Mouse (Mus musculus): ENCODE measurements around the gene Slc44a5.

Gene Slc44a5

DNA sequence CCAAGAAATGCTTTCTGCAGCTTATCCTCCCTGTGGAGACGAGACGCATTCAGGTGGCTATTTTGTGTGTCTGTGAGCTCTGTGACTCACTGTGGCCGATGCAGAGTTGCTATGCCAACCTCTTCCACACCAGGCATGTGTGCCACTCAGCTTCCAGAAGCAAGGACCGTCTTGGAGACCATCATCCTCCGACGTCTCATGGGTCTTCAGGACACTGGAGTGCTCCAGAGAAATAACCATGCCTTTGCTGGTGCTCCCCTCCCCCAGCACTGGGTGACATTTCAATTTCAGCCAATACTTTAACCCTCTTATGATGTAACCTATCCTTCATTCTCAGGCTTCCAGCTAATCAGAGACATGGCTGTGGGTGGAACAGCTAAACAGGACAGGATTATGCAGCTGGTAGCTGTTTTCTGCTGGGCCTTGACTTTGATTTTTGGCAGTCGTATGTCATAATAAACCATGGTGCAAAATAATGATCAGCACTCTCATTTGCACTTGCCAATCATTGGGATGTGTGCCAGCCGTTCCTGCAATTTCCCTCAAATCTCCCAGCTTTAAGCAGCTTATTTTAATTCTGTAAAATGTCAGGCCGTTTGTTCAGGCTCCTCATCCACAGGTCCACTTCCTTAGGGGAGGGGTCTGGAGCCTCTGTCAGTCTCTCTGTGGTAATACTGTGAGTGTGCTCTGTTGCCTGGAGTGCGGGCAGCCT lies 198.8 kb downstream of the Slc44a5 start:
- DNase-seq (ENCODE audit: low read depth): no peak

DNA sequence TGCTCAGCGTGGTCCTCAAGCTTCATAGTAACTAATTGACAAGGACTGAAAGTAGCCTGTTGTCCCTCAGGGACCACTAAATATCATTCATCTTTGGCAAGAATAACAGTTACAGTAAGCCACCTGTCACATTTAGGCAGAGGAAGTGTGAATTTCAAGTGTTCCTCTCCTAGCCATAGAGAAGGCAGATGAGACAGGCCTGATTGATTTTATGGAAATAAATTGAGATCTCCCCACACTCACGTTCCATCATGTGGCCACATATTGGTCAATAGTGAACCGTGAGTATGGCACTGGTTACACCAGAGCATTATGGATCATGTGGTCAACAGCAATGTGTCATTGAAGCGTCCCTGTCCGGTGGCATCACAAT lies 199.3 kb downstream of the Slc44a5 start:
- no peak for DNase-seq (ENCODE audit: low read depth)

DNA sequence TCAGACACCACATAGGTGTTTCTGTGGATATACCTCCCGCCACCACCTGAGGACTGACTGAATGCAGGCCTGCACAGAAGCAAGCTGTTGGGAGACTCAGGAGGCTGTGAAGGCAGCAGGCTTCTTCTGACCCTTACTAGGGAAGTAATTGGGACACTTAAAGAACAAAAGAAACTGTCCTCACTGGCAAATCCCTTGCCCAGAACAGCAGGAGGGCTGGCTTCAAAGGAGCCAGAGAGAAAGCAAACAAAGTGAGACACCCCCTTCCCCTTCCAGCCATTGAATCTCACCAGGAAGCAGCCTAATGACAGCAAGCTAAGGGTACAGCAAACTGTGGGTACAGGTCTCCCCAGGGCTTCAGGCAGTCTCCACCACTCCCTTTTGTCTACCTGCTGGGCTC lies 200.3 kb downstream of the Slc44a5 start:
- DNase-seq (ENCODE audit: low read depth): no peak

DNA sequence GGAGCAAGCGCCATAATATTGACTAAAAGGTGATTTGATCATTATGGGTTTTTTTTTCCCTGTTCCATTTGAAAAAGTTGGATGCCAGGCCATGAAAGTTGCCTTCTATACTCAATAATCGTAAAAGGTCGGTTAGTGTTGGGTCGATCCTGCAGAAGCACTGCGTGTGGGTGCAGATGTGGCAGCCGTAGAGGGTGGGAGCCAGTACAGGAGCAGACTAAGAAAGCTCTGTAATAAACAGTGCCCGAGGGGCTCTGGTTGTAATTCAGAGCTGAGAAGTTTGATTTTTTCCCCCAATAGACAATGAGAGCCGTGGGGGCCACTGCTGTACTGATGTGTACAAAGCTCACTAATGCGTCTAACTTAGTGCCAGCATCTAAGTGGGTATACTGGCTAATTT lies 200.8 kb downstream of the Slc44a5 start:
- DNase-seq (ENCODE audit: low read depth): no peak

DNA sequence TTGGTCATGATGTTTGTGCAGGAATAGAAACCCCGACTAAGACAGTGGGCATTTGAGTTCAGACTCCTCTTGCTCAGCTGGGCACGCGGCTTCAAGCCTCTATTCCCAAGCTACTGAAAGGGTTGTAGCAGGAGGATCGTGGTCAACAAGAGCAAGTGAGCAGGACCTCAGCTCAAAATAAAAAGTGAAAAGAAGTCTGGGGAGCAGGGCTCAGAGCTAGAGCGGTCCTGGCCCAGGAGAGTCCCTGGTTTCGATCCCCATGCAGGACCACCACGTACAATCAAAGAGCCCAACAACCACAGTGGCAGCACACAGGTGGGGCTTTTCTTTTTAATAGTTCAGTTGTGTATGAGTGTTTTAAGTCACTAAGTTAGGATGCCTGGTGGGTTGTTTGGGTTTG lies 201.5 kb downstream of the Slc44a5 start:
- DNase-seq (ENCODE audit: low read depth): no peak

DNA sequence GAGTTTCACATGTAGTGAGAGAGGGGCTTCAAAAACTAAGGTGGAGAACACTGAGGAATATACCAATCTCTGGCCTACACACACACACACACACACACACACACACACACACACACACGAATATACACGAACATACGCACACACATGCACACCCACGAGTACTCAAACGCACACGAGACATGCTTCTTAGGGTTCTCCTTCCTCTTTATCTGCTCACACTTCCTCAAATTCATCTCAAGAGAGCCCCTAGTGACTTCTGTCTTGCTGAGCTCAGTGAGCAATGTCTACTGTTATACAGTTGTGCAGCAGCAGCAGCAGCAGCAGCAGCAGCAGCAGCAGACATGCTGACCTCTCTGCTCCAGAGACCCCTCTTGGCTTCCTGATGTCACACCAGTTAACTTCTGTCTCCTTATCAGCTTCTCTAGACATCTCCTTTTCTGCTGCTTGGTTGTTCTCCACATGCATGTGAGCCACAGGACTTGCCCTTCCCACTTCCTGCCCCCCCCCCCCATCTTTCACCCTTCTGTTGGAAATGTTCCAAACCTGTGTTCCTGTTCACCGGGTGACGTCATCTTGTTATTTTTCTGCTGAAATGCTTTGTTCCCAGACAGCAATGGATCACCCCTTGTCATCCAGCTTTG lies 204.5 kb downstream of the Slc44a5 start:
- DNase-seq (ENCODE audit: low read depth): peak; percentile 17

DNA sequence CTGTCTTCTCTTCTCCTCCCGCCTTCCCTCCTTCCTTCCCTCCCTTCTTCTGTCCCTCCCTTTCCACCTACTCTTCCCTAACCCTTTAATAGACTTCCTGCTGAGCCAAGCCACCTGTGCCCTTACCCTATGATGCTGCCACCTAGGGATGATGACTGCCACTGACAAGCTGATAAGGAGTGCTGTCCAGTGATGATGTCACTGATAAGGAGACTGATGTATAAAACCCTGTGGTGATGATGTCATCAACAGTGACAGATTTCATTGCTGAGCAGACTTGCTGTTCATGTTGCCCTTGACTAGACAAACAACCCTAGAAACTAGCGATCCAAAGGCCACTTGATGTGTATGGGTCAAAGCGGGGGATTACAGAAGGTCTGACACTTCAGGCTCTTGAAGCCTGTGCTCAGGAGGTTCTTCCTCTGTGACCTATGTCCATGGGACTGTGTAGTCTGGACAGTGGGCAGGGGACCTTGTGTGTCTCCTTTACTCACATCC lies 206.2 kb downstream of the Slc44a5 start:
- no peak for DNase-seq (ENCODE audit: low read depth)

DNA sequence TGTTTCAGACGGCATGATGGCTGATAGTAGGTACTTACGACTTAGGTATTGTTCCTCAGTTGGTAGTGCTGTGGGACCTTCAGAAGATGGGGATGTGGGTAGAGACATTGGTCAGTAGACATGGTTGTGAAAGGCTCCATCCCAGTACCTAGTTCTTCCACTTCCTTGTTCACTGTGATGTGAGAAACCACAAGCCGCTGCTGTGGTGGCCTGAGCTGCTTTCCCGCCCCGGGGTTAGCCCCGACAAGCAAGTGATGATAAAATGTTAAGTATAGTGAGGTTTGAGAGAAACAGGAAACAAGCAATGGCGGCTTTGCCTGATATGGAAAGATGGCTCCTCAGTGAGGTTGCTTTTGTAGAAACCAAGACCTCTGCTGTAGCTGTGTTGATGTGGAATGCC lies 209.8 kb downstream of the Slc44a5 start:
- no peak for DNase-seq (ENCODE audit: low read depth)

DNA sequence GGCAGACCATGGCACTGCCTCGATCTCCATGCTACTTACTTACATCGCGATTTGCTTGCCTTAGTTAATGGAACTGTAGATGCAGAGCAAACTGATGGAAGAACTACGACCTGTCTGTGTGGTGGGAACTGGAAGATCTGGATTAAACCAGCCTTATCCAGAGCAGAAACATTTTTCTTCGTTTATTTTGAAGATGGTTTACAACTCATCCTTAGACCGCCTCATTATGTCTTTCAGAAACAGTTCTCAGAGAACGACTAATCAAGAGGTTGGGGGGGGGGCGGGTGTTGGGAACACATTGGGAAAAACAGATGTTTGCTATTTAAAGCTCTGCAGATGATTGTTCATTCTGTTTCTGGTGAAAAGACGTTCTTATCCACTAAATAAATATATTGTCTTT lies 210.7 kb downstream of the Slc44a5 start:
- DNase-seq (ENCODE audit: low read depth): no peak

DNA sequence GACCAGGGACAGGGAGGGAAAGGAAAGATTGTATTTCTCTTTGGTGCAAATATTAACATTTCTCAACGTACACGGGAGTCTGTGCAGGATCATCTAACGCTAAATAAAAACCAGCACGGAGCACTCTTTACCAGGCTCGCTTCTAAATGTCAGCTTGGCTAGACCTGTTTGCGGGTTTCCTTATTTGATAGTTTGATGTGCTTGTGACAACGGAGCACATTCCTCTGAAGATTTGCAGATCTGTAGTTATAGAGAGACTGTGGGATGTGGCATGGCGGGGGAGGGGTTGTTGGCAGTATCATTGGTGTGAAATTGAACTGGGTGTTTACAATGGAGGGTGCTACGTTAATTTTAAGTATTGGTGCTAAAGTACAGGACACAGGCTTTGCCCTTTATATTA lies 215.4 kb downstream of the Slc44a5 start:
- no peak for DNase-seq (ENCODE audit: low read depth)

DNA sequence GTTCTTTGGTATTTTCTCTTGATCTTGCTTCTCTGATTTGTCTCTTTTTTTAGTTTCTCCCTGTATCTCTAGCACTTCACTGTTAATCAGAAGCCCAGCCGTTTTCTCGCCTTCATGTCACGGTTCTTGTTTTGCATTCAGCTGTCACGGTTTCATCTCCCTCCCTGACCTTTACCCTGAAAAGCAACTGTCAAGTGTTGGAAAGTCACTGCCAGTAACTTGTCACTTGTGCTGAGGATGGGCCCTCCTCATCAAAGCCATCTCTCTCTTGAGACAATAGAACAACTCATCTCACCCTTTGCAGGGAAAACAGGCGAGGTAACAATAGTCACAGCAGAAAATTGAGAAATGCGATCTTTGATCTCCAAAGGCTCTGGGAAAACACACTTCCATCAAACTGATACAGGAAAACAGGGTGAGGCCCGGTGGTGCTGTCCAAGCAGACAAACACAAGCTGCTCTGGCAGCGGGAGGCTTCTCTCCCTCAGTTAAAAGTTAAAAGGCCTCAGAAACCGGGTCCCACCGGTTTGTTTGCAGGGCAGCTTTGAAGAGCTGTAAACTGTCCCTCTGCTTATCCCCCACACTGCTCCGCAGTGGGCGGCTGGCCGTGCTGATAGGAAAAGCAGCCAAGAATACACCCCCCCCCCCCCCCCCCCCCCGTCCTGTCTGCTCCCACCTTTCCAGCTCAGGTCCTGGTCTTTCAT lies 219.2 kb downstream of the Slc44a5 start:
- no peak for DNase-seq (ENCODE audit: low read depth)

DNA sequence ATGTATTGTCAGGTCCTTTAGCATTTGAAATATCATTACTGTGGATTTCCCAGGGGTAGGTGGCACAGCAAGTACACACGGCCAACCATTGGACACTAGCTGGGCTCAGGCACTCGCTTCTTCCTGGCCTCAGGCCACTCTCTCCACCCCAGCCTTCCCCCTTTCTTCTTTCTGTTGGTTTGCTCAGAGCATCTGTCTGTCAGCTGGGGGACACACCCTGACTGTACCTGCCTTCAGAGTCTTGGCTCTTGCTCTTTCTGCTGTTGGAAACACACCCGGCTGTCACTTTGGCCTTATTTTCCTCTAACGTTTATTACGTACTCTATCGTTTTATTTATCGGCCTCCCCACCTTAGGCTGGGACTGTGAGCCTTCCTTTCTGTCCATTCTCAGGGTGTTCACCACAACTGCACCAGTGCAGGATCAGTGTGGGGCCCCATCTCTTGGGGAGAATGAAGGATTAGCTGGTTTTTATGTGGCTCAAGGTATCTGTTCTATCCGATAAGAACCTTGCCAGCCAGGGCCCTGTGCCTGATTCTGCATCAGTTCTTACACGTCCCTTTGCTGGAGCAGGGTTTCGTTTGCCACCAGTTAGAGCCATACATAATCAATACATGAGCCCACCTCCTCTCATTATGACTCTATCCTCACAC lies 220.1 kb downstream of the Slc44a5 start:
- DNase-seq (ENCODE audit: low read depth): no peak

DNA sequence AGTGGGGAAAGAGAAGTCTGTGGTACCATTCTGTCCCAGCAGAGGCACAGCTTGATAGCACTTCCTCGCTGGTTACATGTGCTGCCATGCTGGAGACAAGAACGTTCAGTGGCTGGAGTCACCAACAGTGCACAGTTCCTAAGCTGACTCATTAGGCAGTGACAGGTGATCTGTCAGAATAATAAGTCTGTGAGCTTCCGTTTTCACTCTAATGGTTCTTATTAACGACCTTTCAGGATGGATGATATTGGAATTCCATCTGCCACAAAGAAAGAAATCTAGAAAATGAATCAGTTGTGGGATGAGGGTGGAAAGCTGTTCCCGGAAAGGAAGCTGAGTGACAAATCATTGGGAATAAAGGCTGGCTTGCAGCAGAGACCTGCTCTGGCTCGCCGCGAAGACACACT lies 227.2 kb downstream of the Slc44a5 start:
- DNase-seq (ENCODE audit: low read depth): no peak

DNA sequence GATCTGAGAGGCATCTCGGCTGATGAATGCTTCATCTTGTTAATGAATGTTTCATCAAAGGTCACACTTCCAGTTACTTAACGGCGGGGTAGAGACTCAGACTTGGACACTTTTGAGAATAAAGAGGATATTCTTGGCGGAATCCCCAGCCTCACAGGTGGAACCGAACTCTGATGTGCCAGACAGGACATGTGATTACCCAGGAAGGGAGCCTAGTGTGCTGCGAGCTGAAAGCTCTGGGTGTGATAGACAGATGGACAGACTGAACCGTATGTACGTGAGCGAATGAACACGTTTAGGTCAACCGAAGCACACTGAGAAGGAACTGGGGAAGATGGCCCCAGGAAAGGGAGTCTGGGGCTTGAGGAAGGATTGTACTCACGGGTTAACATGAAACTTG lies 228.6 kb downstream of the Slc44a5 start:
- DNase-seq (ENCODE audit: low read depth): no peak

DNA sequence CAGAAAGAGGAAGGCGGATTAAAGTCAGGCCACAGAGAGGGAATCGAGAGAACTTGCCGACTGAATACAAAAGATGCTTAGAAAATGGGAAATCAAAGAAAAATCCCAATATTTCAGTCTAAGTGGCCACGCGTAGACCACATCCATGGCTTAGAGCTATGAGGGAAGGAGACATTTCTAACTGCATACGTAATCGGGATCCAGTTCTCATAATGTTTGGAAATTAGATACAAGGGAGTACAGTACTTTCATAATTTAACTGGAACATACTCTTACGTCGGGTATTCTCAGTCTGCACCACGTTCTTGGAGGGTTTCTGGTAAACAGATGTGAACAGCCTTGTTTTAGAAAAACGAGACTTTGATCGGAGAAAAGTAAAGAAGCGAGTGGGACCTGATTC lies 229.1 kb downstream of the Slc44a5 start:
- DNase-seq (ENCODE audit: low read depth): no peak

DNA sequence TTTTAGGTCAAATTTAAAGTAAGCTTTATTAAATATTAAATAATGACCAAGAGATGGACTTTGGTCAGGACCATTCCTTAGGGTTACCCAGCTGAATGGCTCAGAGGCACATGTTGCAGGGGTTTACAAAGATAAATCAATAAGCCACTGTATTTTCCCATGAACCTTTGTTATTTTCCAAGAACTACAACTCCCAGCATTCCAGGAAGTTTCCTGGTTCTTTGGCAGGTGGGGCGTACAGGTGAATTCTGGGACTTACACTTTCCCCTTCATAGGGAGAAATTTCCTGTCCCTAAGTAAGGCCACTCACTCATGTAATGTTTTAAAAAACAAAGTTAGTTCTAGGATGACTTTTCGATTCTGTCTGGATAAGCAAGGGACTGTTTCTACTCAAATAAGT lies 235.2 kb downstream of the Slc44a5 start:
- no peak for DNase-seq (ENCODE audit: low read depth)

DNA sequence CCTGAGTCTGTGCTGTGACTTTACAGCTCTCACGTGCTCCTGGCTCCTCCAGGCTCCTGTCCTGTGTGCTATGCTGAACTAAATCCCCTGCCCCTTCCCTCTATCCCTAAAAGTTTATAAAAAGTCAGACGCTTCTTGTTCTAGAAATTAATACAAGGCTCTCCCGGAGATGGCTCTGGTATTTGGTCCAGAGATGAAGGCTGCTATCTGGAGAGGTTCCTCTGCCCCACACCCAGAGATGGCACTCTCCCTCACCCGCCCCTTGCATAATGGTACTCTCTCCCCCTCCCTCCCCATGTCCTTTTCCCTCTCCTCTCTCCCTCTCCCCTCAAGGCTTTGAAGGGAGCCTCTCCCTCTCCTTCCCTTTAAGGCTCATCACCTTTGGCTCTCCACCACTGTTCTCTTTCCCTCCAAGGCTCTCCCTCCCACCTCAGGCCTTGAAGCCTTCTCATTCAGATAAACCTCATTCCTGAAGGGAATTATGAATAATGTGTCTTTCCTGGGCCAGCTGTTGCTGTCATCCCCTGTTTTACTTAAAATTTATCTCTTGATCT lies 236.0 kb downstream of the Slc44a5 start:
- no peak for DNase-seq (ENCODE audit: low read depth)

DNA sequence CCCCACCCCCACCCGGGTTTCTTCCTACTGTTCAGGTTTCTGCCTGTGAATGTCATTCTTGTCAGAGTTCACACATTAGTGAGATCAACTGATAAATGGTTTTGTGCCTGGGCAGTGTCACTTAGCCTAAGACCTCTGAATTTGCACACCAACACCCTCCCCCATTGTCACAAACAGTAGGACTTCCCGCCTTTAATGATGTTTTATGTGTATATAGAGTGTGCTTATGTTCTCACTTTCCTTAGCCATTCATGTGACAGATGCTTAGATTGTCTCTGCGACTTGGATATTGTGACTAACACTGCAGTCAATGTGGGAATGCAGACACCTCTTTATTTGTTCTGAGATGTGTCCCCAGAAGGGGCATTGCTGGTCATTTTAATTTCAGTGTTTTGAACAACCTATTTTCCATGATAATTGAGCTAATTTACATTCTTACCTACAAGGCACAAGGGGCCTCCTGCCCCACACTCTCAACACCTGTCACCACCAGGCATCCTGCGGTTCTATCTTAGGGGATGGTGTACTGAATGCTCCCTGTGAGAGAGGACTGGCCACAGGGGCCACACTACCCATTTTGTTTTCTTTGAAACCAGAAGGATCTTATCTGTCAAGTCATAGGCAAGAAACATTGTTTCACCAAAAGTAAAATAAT lies 236.7 kb downstream of the Slc44a5 start:
- DNase-seq (ENCODE audit: low read depth): no peak

DNA sequence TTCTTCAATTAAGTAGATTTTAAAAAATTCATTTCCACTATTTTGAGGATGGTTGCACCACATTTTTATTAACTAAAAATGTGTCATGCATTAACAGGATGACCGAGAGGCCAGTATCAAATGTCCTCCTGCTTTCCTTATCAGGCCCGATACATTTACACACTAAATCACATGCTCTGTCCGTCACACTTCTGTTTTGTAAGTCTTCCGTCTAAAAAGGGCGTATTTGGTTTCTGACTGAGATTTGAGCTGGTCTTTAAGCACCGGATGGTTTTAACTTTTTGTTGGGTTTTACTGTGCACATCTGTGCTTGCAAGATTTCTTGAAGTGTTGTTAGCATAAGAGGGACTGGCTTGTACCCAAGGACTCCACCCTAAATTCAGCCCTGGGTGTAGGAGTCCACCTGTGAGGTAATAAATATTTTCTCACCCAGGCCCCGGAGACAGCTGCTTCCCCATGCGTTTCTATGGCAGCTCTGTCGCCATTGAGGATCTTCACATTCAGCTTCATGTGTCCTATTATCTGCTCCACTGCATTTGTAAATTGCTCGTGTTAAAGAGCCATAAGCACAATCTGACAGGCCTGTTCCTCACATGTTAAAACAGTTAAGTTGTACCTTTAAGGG lies 237.3 kb downstream of the Slc44a5 start:
- no peak for DNase-seq (ENCODE audit: low read depth)

DNA sequence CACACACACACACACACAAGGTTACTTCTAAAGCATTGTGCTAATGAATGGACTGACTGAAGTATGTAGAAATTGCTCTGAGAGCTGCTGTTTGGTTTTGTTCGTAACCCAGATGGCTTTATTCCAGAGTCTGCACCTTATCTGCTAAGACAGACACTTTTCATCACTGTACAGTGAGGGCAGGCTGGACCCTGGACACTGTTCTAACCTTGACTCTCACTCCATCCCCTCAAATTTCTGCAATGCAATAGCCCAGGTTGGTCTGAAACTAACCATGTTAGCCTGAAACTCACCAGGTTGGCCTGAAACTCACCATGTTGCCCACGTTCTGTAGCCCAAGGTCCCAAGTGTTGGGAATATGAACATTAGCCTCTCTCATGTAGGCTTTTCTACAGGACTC lies 239.3 kb downstream of the Slc44a5 start:
- DNase-seq (ENCODE audit: low read depth): no peak

DNA sequence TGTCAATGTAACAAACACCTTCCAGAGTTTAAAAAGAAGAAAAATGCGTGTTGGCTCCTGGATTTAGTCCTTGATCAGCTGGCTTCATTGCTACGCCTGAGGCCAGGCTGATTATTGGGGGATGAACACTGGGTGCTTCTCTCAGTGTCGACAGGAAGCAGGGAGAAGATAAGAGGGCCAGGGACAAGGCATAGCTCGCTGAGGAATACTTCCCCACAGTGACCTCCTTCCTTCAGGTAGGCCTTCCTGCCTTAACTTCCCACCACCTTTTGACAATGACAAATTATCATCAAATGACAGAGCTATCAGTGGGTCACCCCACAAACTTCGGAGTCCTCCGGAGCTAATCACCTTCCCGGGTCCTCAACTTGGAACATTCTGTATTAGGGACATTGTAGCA lies 242.1 kb downstream of the Slc44a5 start:
- no peak for DNase-seq (ENCODE audit: low read depth)

DNA sequence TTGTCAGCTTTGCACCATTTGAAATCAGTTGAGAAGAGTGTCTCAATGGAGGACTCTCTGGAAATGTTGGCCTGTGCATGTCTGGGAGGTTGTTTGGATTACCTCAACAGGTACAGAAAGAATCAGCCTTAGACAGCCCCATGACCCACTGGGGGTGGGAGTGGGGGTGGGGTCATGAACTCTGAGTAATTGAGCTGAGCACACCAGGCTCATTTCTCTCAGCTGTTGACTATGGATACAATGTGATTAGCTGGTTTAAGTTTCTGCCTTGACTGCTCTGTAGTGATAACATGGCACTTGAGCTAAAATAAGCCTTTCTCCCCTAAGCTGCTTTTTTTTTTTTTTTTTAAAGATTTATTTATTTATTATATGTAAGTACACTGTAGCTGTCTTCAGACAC lies 242.5 kb downstream of the Slc44a5 start:
- DNase-seq (ENCODE audit: low read depth): no peak

Data from 416B (cell line).